Mouse (Mus musculus): ENCODE measurements around the gene Pms1. TPM values are rescaled to one million over a fixed set of nuclear protein-coding genes. Genes with fewer than 3 reads are reported as not detected.

Pms1 gene
- polyA plus RNA-seq, 1 experiment from 2014 or later = 6.3 TPM

DNA sequence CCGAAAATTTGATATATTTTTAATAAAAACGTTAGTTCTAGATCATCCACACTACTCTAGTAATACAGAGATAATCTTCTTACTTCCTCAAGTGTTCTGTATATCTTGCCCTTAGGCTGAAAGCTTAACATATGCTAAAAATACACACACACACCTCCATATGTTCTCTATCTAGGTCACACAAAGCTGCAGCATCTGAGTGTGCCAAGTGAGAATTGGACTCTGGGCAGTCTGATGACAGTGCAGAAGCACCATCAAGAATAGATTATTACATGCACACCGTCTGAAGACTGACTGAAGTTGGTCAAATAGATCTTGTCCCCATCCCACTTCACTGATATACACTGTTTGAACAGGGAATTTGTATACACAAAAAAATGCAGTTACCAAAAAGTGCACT is 71.2 kb downstream of the Pms1 start:
- WGBS (ENCODE audit: insufficient replicate concordance) = 64% methylated on average over 3 of the region's 3 CpGs
- Histone ChIP-seq H3K9ac (ENCODE audit: low read depth, low read length) (no peak overlapping the region), H3K27me3 (ENCODE audit: control insufficient read depth, insufficient read depth, low read depth, low read length) (no peaks in the 10 kb centered on the region), H3K27ac (ENCODE audit: low read length) (no peak overlapping the region), H3K4me2 (ENCODE audit: low read depth, low read length) (no peak overlapping the region), H3K9me3 (replicated peaks; ENCODE audit: control insufficient read depth, low read length) (no peaks in the 10 kb centered on the region), H3K36me3 (ENCODE audit: control insufficient read depth, insufficient read depth) (no peaks in the 10 kb centered on the region), H3K4me3 (ENCODE audit: low read depth, low read length) (no peak overlapping the region), H3K4me1 (ENCODE audit: control insufficient read depth, low read depth, low read length) (no peaks in the 10 kb centered on the region)
- no peak for ATAC-seq (ENCODE audit: low read depth)

DNA sequence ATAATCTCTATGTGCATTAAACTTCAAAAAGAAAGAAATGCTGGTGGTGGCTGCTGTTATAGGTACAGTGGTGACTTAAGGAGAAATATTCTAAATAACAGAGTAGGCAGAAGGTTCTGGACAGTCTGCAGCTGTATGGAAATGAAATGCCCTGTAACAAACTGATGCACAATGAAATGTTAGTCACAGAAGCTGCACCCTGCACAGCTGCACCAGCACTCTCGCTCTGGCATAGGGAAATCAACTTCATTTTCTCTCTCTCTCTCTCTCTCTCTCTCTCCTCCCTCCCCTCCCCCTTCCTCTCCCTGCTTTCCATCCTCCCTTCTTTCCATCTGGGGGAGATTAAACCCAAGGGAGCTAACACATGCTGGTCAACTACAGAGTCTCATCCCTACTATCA is 72.0 kb downstream of the Pms1 start:
- H3K9me3 ChIP-seq (replicated peaks; ENCODE audit: control insufficient read depth, low read length) = no peaks in the 10 kb centered on the region
- H3K9ac ChIP-seq (ENCODE audit: low read depth, low read length) = no peak overlapping the region
- no peaks in the 10 kb centered on the region for H3K36me3 ChIP-seq (ENCODE audit: control insufficient read depth, insufficient read depth)
- no peak overlapping the region for H3K4me3 ChIP-seq (ENCODE audit: low read depth, low read length)
- H3K4me2 ChIP-seq (ENCODE audit: low read depth, low read length) = no peak overlapping the region
- no peaks in the 10 kb centered on the region for H3K27me3 ChIP-seq (ENCODE audit: control insufficient read depth, insufficient read depth, low read depth, low read length)
- no peaks in the 10 kb centered on the region for H3K4me1 ChIP-seq (ENCODE audit: control insufficient read depth, low read depth, low read length)
- no peak for ATAC-seq (ENCODE audit: low read depth)
- 63% methylated on average over 1 of the region's 1 CpGs for WGBS (ENCODE audit: insufficient replicate concordance)
- no peak overlapping the region for H3K27ac ChIP-seq (ENCODE audit: low read length)

DNA sequence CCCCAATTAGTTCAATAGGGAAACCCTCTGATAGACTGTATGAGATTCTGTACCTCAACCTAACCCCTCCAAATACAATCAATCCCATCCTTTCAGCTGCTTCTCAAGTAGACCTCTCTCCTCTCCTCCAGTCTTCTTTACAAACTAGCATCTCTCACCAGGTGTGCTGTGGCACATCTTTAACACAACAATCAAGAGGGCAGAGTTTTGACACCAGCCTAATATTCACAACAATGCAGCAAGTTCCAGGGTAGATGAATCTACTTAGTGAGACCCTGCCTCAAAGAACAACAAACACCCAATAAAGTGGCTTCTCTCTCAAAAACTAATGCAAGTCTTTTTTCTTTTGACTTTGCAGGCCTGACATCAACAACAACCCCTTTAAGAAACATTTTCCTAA is 86.7 kb downstream of the Pms1 start:
- H3K4me1 ChIP-seq (ENCODE audit: control insufficient read depth, low read depth, low read length) = no peaks in the 10 kb centered on the region
- H3K9ac ChIP-seq (ENCODE audit: low read depth, low read length) = no peak overlapping the region
- no peak for ATAC-seq (ENCODE audit: low read depth)
- H3K27me3 ChIP-seq (ENCODE audit: control insufficient read depth, insufficient read depth, low read depth, low read length) = no peaks in the 10 kb centered on the region
- no peak overlapping the region for H3K4me3 ChIP-seq (ENCODE audit: low read depth, low read length)
- no peak overlapping the region for H3K4me2 ChIP-seq (ENCODE audit: low read depth, low read length)
- H3K36me3 ChIP-seq (ENCODE audit: control insufficient read depth, insufficient read depth) = no peaks in the 10 kb centered on the region
- H3K27ac ChIP-seq (ENCODE audit: low read length) = no peak overlapping the region
- H3K9me3 ChIP-seq (replicated peaks; ENCODE audit: control insufficient read depth, low read length) = no peaks in the 10 kb centered on the region

DNA sequence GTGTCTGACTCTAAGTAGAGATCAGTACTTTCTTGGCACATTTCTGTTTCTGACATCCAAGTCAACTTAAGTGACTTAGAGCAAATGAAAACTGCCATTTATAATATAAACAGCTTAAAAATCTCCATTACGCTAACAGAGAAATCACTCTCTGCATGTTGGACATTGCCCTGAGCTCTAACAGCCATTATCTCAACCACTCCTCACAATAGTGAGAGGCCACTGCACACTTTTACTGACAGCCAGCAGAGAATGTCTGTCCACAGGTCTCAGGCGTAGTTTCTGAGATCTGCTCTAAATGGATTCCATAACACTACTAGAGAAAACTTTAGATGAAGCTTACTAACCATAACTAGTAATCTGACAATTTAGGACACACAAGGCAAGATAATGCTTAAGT is 92.9 kb downstream of the Pms1 start:
- 84% methylated on average over 2 of the region's 2 CpGs for WGBS (ENCODE audit: insufficient replicate concordance)
- ATAC-seq (ENCODE audit: low read depth) = no peak

DNA sequence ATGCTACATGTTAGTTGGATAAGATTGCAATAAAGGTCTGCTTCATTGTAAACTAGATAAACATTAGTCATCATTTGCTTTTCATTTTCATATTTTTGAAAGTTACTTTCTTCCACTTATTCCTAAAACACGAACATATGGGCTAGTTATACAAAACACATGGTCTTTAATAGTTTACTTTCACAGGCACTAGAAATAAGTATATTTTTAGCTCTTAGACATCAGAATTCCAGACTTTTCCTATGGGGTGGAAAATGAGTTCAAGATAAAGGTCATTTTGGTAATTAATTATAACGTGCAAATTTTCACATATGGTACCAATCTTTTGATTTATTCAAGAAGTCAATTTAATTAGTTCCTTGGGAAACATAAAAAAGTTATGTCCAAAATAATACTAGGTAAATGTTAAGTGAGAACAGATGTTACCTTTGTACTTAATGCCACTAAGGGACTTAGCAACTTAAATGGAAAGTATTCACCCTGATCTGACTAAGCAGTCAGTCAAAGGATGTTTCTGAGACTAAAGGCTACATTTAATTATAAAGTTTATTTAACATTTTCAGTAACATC is 95.1 kb downstream of the Pms1 start:
- H3K36me3 ChIP-seq (ENCODE audit: control insufficient read depth, insufficient read depth) = no peaks in the 10 kb centered on the region
- no peaks in the 10 kb centered on the region for H3K4me1 ChIP-seq (ENCODE audit: control insufficient read depth, low read depth, low read length)
- no peak overlapping the region for H3K4me3 ChIP-seq (ENCODE audit: low read depth, low read length)
- no peak for ATAC-seq (ENCODE audit: low read depth)
- H3K27ac ChIP-seq (ENCODE audit: low read length) = no peak overlapping the region
- WGBS (ENCODE audit: insufficient replicate concordance) = 70% methylated on average over 2 of the region's 2 CpGs
- H3K4me2 ChIP-seq (ENCODE audit: low read depth, low read length) = no peak overlapping the region
- no peaks in the 10 kb centered on the region for H3K27me3 ChIP-seq (ENCODE audit: control insufficient read depth, insufficient read depth, low read depth, low read length)
- H3K9me3 ChIP-seq (replicated peaks; ENCODE audit: control insufficient read depth, low read length) = no peaks in the 10 kb centered on the region
- H3K9ac ChIP-seq (ENCODE audit: low read depth, low read length) = no peak overlapping the region

More for the DNA sequence above, 92.9 kb downstream of the Pms1 start:
- no peak overlapping the region for H3K9ac ChIP-seq (ENCODE audit: low read depth, low read length)
- H3K4me1 ChIP-seq (ENCODE audit: control insufficient read depth, low read depth, low read length) = no peaks in the 10 kb centered on the region
- H3K4me2 ChIP-seq (ENCODE audit: low read depth, low read length) = no peak overlapping the region
- H3K27ac ChIP-seq (ENCODE audit: low read length) = no peak overlapping the region
- H3K4me3 ChIP-seq (ENCODE audit: low read depth, low read length) = no peak overlapping the region
- no peaks in the 10 kb centered on the region for H3K36me3 ChIP-seq (ENCODE audit: control insufficient read depth, insufficient read depth)
- H3K27me3 ChIP-seq (ENCODE audit: control insufficient read depth, insufficient read depth, low read depth, low read length) = no peaks in the 10 kb centered on the region
- H3K9me3 ChIP-seq (replicated peaks; ENCODE audit: control insufficient read depth, low read length) = no peaks in the 10 kb centered on the region

DNA sequence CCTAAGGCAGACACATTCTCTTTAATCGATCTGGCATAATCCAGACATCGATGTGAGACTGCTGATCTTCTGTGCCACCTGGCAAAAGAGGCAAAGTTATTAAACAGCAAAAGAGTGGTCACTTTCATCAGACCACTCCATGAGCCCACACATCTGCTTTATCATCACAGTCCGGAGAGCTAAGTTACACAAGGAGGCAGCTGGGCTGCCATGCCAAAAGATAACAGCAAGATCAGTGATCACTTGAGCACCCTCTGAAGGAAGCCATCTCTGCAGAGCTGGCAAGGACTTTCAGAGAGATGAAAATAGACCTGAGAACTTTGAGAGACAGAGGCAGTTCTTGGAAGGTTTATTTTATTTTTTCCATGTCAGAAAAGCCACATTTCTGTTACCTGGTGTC is 102.3 kb downstream of the Pms1 start:
- no peaks in the 10 kb centered on the region for H3K4me1 ChIP-seq (ENCODE audit: control insufficient read depth, low read depth, low read length)
- H3K36me3 ChIP-seq (ENCODE audit: control insufficient read depth, insufficient read depth) = no peaks in the 10 kb centered on the region
- no peak overlapping the region for H3K4me2 ChIP-seq (ENCODE audit: low read depth, low read length)
- H3K27ac ChIP-seq (ENCODE audit: low read length) = no peak overlapping the region
- 63% methylated on average over 3 of the region's 3 CpGs for WGBS (ENCODE audit: insufficient replicate concordance)
- no peaks in the 10 kb centered on the region for H3K27me3 ChIP-seq (ENCODE audit: control insufficient read depth, insufficient read depth, low read depth, low read length)
- no peaks in the 10 kb centered on the region for H3K9me3 ChIP-seq (replicated peaks; ENCODE audit: control insufficient read depth, low read length)
- no peak overlapping the region for H3K9ac ChIP-seq (ENCODE audit: low read depth, low read length)
- H3K4me3 ChIP-seq (ENCODE audit: low read depth, low read length) = no peak overlapping the region
- no peak for ATAC-seq (ENCODE audit: low read depth)

DNA sequence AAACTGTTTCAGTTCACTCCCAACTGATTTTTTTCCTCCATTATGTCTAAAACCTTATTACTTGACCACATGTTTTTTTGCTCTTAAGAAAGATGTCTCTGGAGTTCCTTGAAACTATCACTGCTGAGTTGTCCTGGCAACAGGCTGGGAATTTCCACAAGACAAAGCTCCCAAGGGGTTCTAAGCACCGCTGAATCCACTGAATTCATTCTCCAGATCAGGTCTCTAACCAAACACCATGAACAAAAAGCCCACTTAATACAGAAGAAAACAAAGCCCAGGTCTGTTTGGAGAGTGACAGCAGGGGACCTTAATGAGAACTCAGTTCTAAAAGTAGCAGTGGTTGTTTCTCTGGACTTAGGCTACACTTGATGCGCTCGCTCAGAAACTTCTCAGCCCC is 105.6 kb downstream of the Pms1 start:
- no peaks in the 10 kb centered on the region for H3K4me1 ChIP-seq (ENCODE audit: control insufficient read depth, low read depth, low read length)

DNA sequence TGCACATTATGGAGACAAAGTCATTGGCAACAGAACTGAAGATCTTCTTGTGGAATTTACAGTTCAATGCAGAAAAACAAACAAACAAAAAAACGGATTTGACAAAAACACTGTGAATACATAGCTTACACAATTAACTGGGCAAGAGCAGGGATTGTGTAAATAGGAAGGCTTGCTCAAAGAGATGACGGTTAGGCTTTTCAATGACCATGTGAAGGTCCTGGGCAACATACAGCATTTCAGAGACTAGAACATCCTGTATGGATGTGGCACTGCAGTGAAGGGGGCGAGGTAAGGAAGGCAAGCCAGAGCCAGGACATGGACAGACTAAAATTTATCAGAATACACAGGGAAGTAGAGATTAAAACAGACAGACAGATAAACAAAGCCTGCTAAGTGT is 107.2 kb downstream of the Pms1 start:
- Histone ChIP-seq H3K27ac (ENCODE audit: low read length) (no peak overlapping the region), H3K27me3 (ENCODE audit: control insufficient read depth, insufficient read depth, low read depth, low read length) (no peaks in the 10 kb centered on the region), H3K9ac (ENCODE audit: low read depth, low read length) (no peak overlapping the region), H3K4me2 (ENCODE audit: low read depth, low read length) (no peak overlapping the region), H3K9me3 (replicated peaks; ENCODE audit: control insufficient read depth, low read length) (no peaks in the 10 kb centered on the region), H3K4me3 (ENCODE audit: low read depth, low read length) (no peak overlapping the region), H3K36me3 (ENCODE audit: control insufficient read depth, insufficient read depth) (no peaks in the 10 kb centered on the region), H3K4me1 (ENCODE audit: control insufficient read depth, low read depth, low read length) (no peaks in the 10 kb centered on the region)
- 55% methylated on average over 3 of the region's 3 CpGs for WGBS (ENCODE audit: insufficient replicate concordance)
- ATAC-seq (ENCODE audit: low read depth) = no peak

More for the DNA sequence above, 105.6 kb downstream of the Pms1 start:
- no peaks in the 10 kb centered on the region for H3K27me3 ChIP-seq (ENCODE audit: control insufficient read depth, insufficient read depth, low read depth, low read length)
- 85% methylated on average over 3 of the region's 3 CpGs for WGBS (ENCODE audit: insufficient replicate concordance)
- H3K4me2 ChIP-seq (ENCODE audit: low read depth, low read length) = no peak overlapping the region
- no peaks in the 10 kb centered on the region for H3K36me3 ChIP-seq (ENCODE audit: control insufficient read depth, insufficient read depth)
- no peak overlapping the region for H3K4me3 ChIP-seq (ENCODE audit: low read depth, low read length)
- H3K9me3 ChIP-seq (replicated peaks; ENCODE audit: control insufficient read depth, low read length) = no peaks in the 10 kb centered on the region
- no peak overlapping the region for H3K27ac ChIP-seq (ENCODE audit: low read length)
- H3K9ac ChIP-seq (ENCODE audit: low read depth, low read length) = no peak overlapping the region
- ATAC-seq (ENCODE audit: low read depth) = no peak

DNA sequence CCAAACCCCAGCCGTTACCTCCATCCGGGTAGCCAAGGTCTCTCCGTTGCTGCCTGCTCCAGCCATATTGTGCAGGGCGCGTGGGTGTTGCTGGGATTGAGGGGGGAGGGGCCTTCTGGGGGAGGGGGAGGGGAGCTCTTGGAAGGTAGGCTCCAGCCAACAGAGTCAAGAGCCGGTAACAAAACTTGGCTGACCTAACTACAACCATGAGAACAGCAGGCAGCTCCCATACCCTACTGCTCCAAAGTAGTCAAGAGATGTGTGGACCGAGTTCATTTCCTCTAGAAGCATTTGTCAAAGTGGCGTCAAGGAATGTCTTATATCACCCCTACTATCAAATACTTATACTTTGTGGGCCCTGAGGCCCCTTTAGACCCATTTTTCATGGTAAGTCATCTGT is 109.3 kb downstream of the Pms1 start, which contains the start of gene 1700019A02Rik:
Gene 1700019A02Rik, minus strand, starts transcription at position 101 of the 400 bp plus-strand sequence.
- WGBS (ENCODE audit: insufficient replicate concordance) = 88% methylated on average over 8 of the region's 8 CpGs
- H3K4me1 ChIP-seq (ENCODE audit: control insufficient read depth, low read depth, low read length) = no peaks in the 10 kb centered on the region
- no peak within 1 kb of the TSS for H3K9ac ChIP-seq (ENCODE audit: low read depth, low read length)
- no peaks in the 10 kb centered on the region for H3K36me3 ChIP-seq (ENCODE audit: control insufficient read depth, insufficient read depth)
- no peaks in the 10 kb centered on the region for H3K27me3 ChIP-seq (ENCODE audit: control insufficient read depth, insufficient read depth, low read depth, low read length)
- no peak within 1 kb of the TSS for H3K4me2 ChIP-seq (ENCODE audit: low read depth, low read length)
- no peak within 1 kb of the TSS for H3K4me3 ChIP-seq (ENCODE audit: low read depth, low read length)
- ATAC-seq (ENCODE audit: low read depth) = no peak
- H3K27ac ChIP-seq (ENCODE audit: low read length) = no peak within 1 kb of the TSS
- H3K9me3 ChIP-seq (replicated peaks; ENCODE audit: control insufficient read depth, low read length) = no peaks in the 10 kb centered on the region
